Mouse (Mus musculus) lung, postnatal 10 days (tissue): ENCODE measurements at regions not wholly inside any gene's neighbourhood (a gene's known extent, or its start where the extent isn't known, plus 50 kb on each side); places are given as distances from the start of the nearest gene placed in this dataset.

ENCODE experiments used
- DNase-seq: peaks from one replicate; pipeline ENCODE4 v3.0.0; 2021

- DNase-seq = peak; percentile 10
Observed at GRCm38 (mm10) chr4:127619870-127620269, 261.9 kb upstream of the Gjb5 start.

- peak; percentile 25 for DNase-seq
Observed at GRCm38 (mm10) chr4:127612761-127613160, 254.8 kb upstream of the Gjb5 start.

GRCm38 (mm10) chr4:127600919-127601318 lies 242.9 kb upstream of the Gjb5 start:
- no peak for DNase-seq

GRCm38 (mm10) chr4:127598610-127599009 lies 240.6 kb upstream of the Gjb5 start:
- peak; percentile 18 for DNase-seq

- no peak for DNase-seq
Observed at GRCm38 (mm10) chr4:127594081-127594480, 236.1 kb upstream of the Gjb5 start.

- no peak for DNase-seq
Observed at GRCm38 (mm10) chr4:127591540-127591939, 233.6 kb upstream of the Gjb5 start.

GRCm38 (mm10) chr4:127586822-127587221 lies 228.8 kb upstream of the Gjb5 start:
- DNase-seq = no peak

GRCm38 (mm10) chr4:127576521-127576920 lies 218.5 kb upstream of the Gjb5 start:
- no peak for DNase-seq

- no peak for DNase-seq
Observed at GRCm38 (mm10) chr4:127562602-127563001, 204.6 kb upstream of the Gjb5 start.

GRCm38 (mm10) chr4:127558572-127558971 lies 200.6 kb upstream of the Gjb5 start:
- no peak for DNase-seq

- peak; percentile 15 for DNase-seq
Observed at GRCm38 (mm10) chr4:127552456-127553225, 194.7 kb upstream of the Gjb5 start.

GRCm38 (mm10) chr4:127549581-127549980 lies 191.6 kb upstream of the Gjb5 start:
- peak; percentile 20 for DNase-seq

GRCm38 (mm10) chr4:127549018-127549417 lies 191.0 kb upstream of the Gjb5 start:
- no peak for DNase-seq

GRCm38 (mm10) chr4:127545106-127545505 lies 187.1 kb upstream of the Gjb5 start:
- no peak for DNase-seq

- DNase-seq = no peak
Observed at GRCm38 (mm10) chr4:127543276-127543675, 185.3 kb upstream of the Gjb5 start.

- DNase-seq = no peak
Observed at GRCm38 (mm10) chr4:127542771-127543170, 184.8 kb upstream of the Gjb5 start.

GRCm38 (mm10) chr4:127536952-127537351 lies 179.0 kb upstream of the Gjb5 start:
- DNase-seq = peak; percentile 3

- no peak for DNase-seq
Observed at GRCm38 (mm10) chr4:127535630-127536029, 177.6 kb upstream of the Gjb5 start.

GRCm38 (mm10) chr4:127534411-127534810 lies 176.4 kb upstream of the Gjb5 start:
- DNase-seq = no peak

GRCm38 (mm10) chr4:127533726-127534125 lies 175.7 kb upstream of the Gjb5 start:
- DNase-seq = no peak

GRCm38 (mm10) chr4:127530779-127531178 lies 172.8 kb upstream of the Gjb5 start:
- DNase-seq = no peak

GRCm38 (mm10) chr4:127522151-127522550 lies 164.2 kb upstream of the Gjb5 start:
- no peak for DNase-seq

- DNase-seq = no peak
Observed at GRCm38 (mm10) chr4:127517978-127518377, 160.0 kb upstream of the Gjb5 start.

- DNase-seq = no peak
Observed at GRCm38 (mm10) chr4:127517539-127517938, 159.6 kb upstream of the Gjb5 start.

- DNase-seq = no peak
Observed at GRCm38 (mm10) chr4:127509936-127510335, 152.0 kb upstream of the Gjb5 start.
